26 mouse cellular contexts compared by ENCODE assay signal in the genomic region with DNA sequence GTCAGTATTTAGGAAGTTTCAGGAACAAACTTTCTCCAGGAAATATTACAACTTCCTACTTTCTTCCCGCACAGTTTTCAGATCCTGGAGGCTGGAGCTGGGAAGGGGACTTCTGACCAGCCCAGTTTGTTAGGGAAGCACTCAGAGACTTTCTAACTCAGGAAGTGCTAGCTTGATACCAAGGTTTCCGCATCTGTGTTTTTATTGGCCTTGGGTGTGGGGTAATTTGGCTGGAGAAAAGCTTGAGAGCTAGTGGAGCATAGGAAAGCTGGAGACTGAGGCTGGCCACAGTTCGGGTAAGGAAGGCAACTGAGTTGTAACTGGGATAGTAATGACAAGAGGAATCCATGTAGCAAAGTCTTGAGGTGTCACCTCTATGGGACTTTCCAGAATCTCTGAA. TPM values are rescaled to one million over a fixed set of nuclear protein-coding genes. Genes with fewer than 3 reads are reported as not detected.
DNase-seq lines count a peak whose midpoint lies in the region; ATAC-seq and TF ChIP-seq lines count a peak whose summit lies in the region.
"Had no signal": no experiment of that assay in that cellular context is flagged by ENCODE, and none has a peak within 500 bp of the region (broad histone marks: within the 10 kb centered on the region; RNA-seq: fewer than 3 reads in every experiment).

No protein-coding gene starts in this region.

- no peak overlapping the region for H3K9ac ChIP-seq in heart, embryonic 12.5 days
- no peak overlapping the region for H3K9ac ChIP-seq in lung, postnatal 0 days (replicated peaks; ENCODE audit: low read depth)
- H3K9ac ChIP-seq in liver, embryonic 11.5 days (ENCODE audit: low read depth, low read length): no peak overlapping the region
- H3K9ac ChIP-seq: embryonic facial prominence, embryonic 12.5 days; forebrain, postnatal 0 days; hindbrain, embryonic 14.5 days; kidney, embryonic 15.5 days; midbrain, embryonic 15.5 days; neural tube, embryonic 12.5 days; stomach, embryonic 15.5 days had no signal

- no peak overlapping the region for H3K4me3 ChIP-seq in heart, embryonic 12.5 days
- no peak overlapping the region for H3K4me3 ChIP-seq in lung, postnatal 0 days (ENCODE audit: low read depth, low read length)
- no peak overlapping the region for H3K4me3 ChIP-seq in liver, embryonic 11.5 days (ENCODE audit: low read depth, low read length)
- H3K4me3 ChIP-seq: embryonic facial prominence, embryonic 12.5 days; kidney, embryonic 15.5 days; midbrain, embryonic 15.5 days; neural tube, embryonic 12.5 days; stomach, embryonic 15.5 days had no signal

- intact Hi-C loops in heart, postnatal 25 days (cut with DNase I): no loop called here

- H3K9me3 ChIP-seq in heart, embryonic 12.5 days (replicated peaks): no peaks in the 10 kb centered on the region
- H3K9me3 ChIP-seq in lung, postnatal 0 days (ENCODE audit: low read length): no peaks in the 10 kb centered on the region
- no peaks in the 10 kb centered on the region for H3K9me3 ChIP-seq in liver, embryonic 11.5 days (ENCODE audit: control insufficient read depth, low read length)
- H3K9me3 ChIP-seq: embryonic facial prominence, embryonic 12.5 days; G1E; kidney, embryonic 15.5 days; midbrain, embryonic 15.5 days; neural tube, embryonic 12.5 days; stomach, embryonic 15.5 days had no signal

- WGBS in heart, embryonic 12.5 days: 40% methylated on average over 3 of the region's 3 CpGs
- 68% methylated on average over 3 of the region's 3 CpGs for WGBS in lung, postnatal 0 days
- 61% methylated on average over 3 of the region's 3 CpGs for WGBS in liver, embryonic 11.5 days

- no peak for DNase-seq in heart, postnatal 25 days (ENCODE audit: low spot score)
- DNase-seq in lung, postnatal 0 days (ENCODE audit: low spot score): no peak
- no peak for DNase-seq in lung, postnatal 10 days
- no peak for DNase-seq in liver, embryonic 11.5 days (ENCODE audit: low spot score)
- DNase-seq in right cerebral cortex, postnatal 36 days (ENCODE audit: low spot score in 2 of 2): no peak
- no peak for DNase-seq in right cerebral cortex, postnatal 25 days
- DNase-seq: adrenal gland, adult 8-10 months; B cell, adult 2 months; cerebellum, adult 18-20 months; forebrain, postnatal 0 days; gastrocnemius, postnatal 14 days; kidney, postnatal 36 days; layer of hippocampus, postnatal 36 days; right cerebral cortex, postnatal 14 days; thymus, adult 2 months had no signal

- no peak overlapping the region for H3K4me2 ChIP-seq in heart, embryonic 12.5 days
- no peak overlapping the region for H3K4me2 ChIP-seq in lung, postnatal 0 days (replicated peaks; ENCODE audit: low read depth, low read length)
- H3K4me2 ChIP-seq in liver, embryonic 11.5 days: no peak overlapping the region; the same call in 1 of the 2 replicates
- H3K4me2 ChIP-seq: embryonic facial prominence, embryonic 12.5 days; hindbrain, embryonic 14.5 days; kidney, embryonic 15.5 days; midbrain, embryonic 15.5 days; neural tube, embryonic 12.5 days; stomach, embryonic 15.5 days had no signal

- H3K4me1 ChIP-seq in heart, embryonic 12.5 days (replicated peaks): peaks cover 36% of the 10 kb centered on the region
- peaks cover 17% of the 10 kb centered on the region; the same call in 1 of the 2 replicates for H3K4me1 ChIP-seq in lung, postnatal 0 days (ENCODE audit: insufficient read depth, low read depth, low read length)
- H3K4me1 ChIP-seq in liver, embryonic 11.5 days (replicated peaks; ENCODE audit: control insufficient read depth, insufficient read depth, low read length): peaks cover 58% of the 10 kb centered on the region
- H3K4me1 ChIP-seq: embryonic facial prominence, embryonic 12.5 days; midbrain, embryonic 15.5 days; neural tube, embryonic 12.5 days; stomach, embryonic 15.5 days had no signal

- H3K27ac ChIP-seq in heart, embryonic 12.5 days (ENCODE audit: poor library complexity, severe bottlenecking): peak overlapping the region; percentile 51
- 0 out of 2 replicates have a peak overlapping the region, but pooled peaks have one; percentile 15 for H3K27ac ChIP-seq in lung, postnatal 0 days (ENCODE audit: low read length)
- peak overlapping the region; percentile 38; the same call in 1 of the 2 replicates for H3K27ac ChIP-seq in liver, embryonic 11.5 days (ENCODE audit: low read depth, low read length)
- H3K27ac ChIP-seq: embryonic facial prominence, embryonic 12.5 days; hindbrain, embryonic 14.5 days; kidney, embryonic 15.5 days; macrophage; midbrain, embryonic 15.5 days; neural tube, embryonic 12.5 days; stomach, embryonic 15.5 days had no signal

- 0 out of 2 replicates have a peak, but pooled peaks have one; percentile 65 for ATAC-seq in heart, embryonic 12.5 days (ENCODE audit: insufficient number of reproducible peaks, low FRiP score)
- no peak for ATAC-seq in lung, postnatal 0 days
- ATAC-seq in liver, embryonic 11.5 days (replicated peaks; ENCODE audit: low FRiP score): no peak
- ATAC-seq: forebrain, postnatal 0 days; midbrain, embryonic 15.5 days; Patski had no signal

- H3K27me3 ChIP-seq in heart, embryonic 12.5 days (replicated peaks): no peaks in the 10 kb centered on the region
- H3K27me3 ChIP-seq in lung, postnatal 0 days (replicated peaks; ENCODE audit: insufficient read depth, low read length): no peaks in the 10 kb centered on the region
- no peaks in the 10 kb centered on the region for H3K27me3 ChIP-seq in liver, embryonic 11.5 days (replicated peaks; ENCODE audit: control insufficient read depth, insufficient read depth, low read length)
- H3K27me3 ChIP-seq: CH12.LX; embryonic facial prominence, embryonic 12.5 days; kidney, embryonic 15.5 days; midbrain, embryonic 15.5 days; neural tube, embryonic 12.5 days; Patski; stomach, embryonic 15.5 days had no signal

- no peaks in the 10 kb centered on the region for H3K36me3 ChIP-seq in heart, embryonic 12.5 days
- peaks cover 3% of the 10 kb centered on the region; the same call in 1 of the 2 replicates for H3K36me3 ChIP-seq in lung, postnatal 0 days (ENCODE audit: insufficient read depth, low read length)
- H3K36me3 ChIP-seq in liver, embryonic 11.5 days (ENCODE audit: control insufficient read depth, insufficient read depth, low read length): no peaks in the 10 kb centered on the region
- H3K36me3 ChIP-seq: embryonic facial prominence, embryonic 12.5 days; G1E; kidney, embryonic 15.5 days; midbrain, embryonic 15.5 days; neural tube, embryonic 12.5 days; stomach, embryonic 15.5 days had no signal

- TF ChIP-seq EP300 in lung, postnatal 0 days (IDR thresholded peaks at IDR 0.05): no peak

- TF ChIP-seq CTCF in lung, postnatal 0 days (IDR thresholded peaks at IDR 0.05): no peak

RNA-seq across cellular contexts. Expression of gene Dennd2d, which starts 11.7 kb away (rescaled TPM):
- polyA plus RNA-seq in heart, embryonic 12.5 days (2016; fragmentation: Nextera tagmentation; extraction: Ambion mirVana): 2.0 and 2.2 TPM in 2 replicates
- total RNA-seq in heart, postnatal 25 days (2021): under 1 TPM; 0.70 to 0.89 TPM
- polyA plus RNA-seq in lung, postnatal 0 days (2015; fragmentation: Nextera tagmentation; extraction: Ambion mirVana): 19.6 and 20.8 TPM in 2 replicates
- 5.2 and 6.1 TPM in 2 replicates for polyA plus RNA-seq in liver, embryonic 11.5 days (2014; fragmentation: Nextera tagmentation; extraction: Ambion mirVana)

RNA-seq across cellular contexts. Expression of gene Dram2, which starts 53.7 kb away (rescaled TPM):
- polyA plus RNA-seq in heart, embryonic 12.5 days (2016; fragmentation: Nextera tagmentation; extraction: Ambion mirVana): 57.6 and 59.4 TPM in 2 replicates
- 10 to 100 TPM; 90.5 to 94.4 TPM for total RNA-seq in heart, postnatal 25 days (2021)
- polyA plus RNA-seq in lung, postnatal 0 days (2015; fragmentation: Nextera tagmentation; extraction: Ambion mirVana): 155 and 168 TPM in 2 replicates
- 34.7 and 40.5 TPM in 2 replicates for polyA plus RNA-seq in liver, embryonic 11.5 days (2014; fragmentation: Nextera tagmentation; extraction: Ambion mirVana)

RNA-seq across cellular contexts. Expression of gene Cept1, which starts 53.7 kb away (rescaled TPM):
- 32.4 and 32.9 TPM in 2 replicates for polyA plus RNA-seq in heart, embryonic 12.5 days (2016; fragmentation: Nextera tagmentation; extraction: Ambion mirVana)
- total RNA-seq in heart, postnatal 25 days (2021): 10 to 100 TPM; 19.2 to 20.5 TPM
- polyA plus RNA-seq in lung, postnatal 0 days (2015; fragmentation: Nextera tagmentation; extraction: Ambion mirVana): 74.1 and 80.4 TPM in 2 replicates
- polyA plus RNA-seq in liver, embryonic 11.5 days (2014; fragmentation: Nextera tagmentation; extraction: Ambion mirVana): 40.7 and 43.0 TPM in 2 replicates
